ENCODE assay signal across 8 mouse cellular contexts in the genomic region with DNA sequence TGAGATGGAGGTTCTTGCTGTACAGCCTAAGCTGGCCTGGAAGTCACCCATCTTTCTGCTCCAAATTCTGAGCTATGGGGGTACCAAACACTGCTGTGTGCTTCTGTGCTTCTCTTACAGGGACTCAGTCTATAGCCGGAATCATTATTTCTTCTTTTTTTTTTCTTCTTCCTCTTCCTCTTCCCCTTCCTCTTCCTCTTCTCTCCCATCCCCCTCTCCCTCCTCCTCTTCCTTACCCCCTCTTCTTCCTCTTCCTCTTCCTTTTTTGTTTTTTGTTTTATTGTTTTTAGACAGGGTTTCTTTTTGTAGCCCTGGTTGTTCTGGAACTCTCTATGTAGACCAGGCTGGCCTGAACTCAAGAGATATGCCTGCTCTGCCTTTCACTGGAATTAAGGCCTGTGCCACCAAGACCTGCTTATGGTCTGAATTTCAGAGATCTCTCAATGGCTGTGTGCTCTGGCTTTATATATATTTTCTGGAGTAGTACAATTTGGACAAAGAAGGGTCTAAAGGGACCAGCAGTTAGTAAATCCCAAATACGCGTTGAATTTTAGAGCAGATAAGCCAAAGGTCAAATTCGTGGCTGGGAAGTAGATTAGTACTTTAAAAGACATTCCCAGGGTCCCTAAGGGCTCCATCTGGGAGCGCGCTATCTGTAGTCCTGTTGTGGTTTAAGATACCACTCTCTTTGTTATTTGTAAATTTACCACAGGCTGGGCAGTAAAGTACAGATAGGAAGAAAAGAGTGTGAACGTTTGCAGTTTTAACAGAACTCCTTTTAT. TPM values are rescaled to one million over a fixed set of nuclear protein-coding genes. Genes with fewer than 3 reads are reported as not detected.
A peak's percentile ranks its signal among the peaks of the same experiment; 100 is the strongest.
DNase-seq lines count a peak whose midpoint lies in the region; ATAC-seq and TF ChIP-seq lines count a peak whose summit lies in the region.

No protein-coding gene starts in this region.

- dilution Hi-C loops in CH12.LX (cut with MboI; ENCODE audit: extremely low pct_ligation_motif_present, extremely low pct_unique_long_range_greater_than_20kb, low sequenced_read_pairs) = no loop called here

- 32% methylated on average over 7 of the region's 7 CpGs for WGBS in heart, adult 2 months
- 50% methylated on average over 7 of the region's 7 CpGs for WGBS in heart, embryonic 16.5 days
- 16% methylated on average over 7 of the region's 7 CpGs for WGBS in liver, embryonic 16.5 days (ENCODE audit: insufficient replicate concordance)

- H3K36me3 ChIP-seq in heart, adult 2 months (ENCODE audit: control insufficient read depth, insufficient read depth, low read length) = no peaks in the 10 kb centered on the region; the same call in none of the 2 replicates
- no peaks in the 10 kb centered on the region for H3K36me3 ChIP-seq in CH12.LX (replicated peaks in 1 of 2; ENCODE audit: control insufficient read depth in 1 of 2, insufficient read depth in 1 of 2, low read length in 1 of 2)
- H3K36me3 ChIP-seq in heart, embryonic 16.5 days (ENCODE audit: control insufficient read depth, insufficient read depth) = no peaks in the 10 kb centered on the region
- H3K36me3 ChIP-seq in liver, embryonic 16.5 days (ENCODE audit: control insufficient read depth, insufficient read depth) = peaks cover 5% of the 10 kb centered on the region

- no peaks in the 10 kb centered on the region for H3K9me3 ChIP-seq in CH12.LX (replicated peaks; ENCODE audit: low read length)
- H3K9me3 ChIP-seq in heart, embryonic 16.5 days (replicated peaks; ENCODE audit: control insufficient read depth, low read length) = no peaks in the 10 kb centered on the region
- H3K9me3 ChIP-seq in liver, embryonic 16.5 days (replicated peaks; ENCODE audit: control insufficient read depth, low read length) = no peaks in the 10 kb centered on the region

- intact Hi-C loops in heart, adult 2 months (cut with DNase I) = loop anchor here (2.0 to 10.0 kb wide), 3 partner anchors 85 to 333 kb away; a partner anchor contains a TSS

- peak overlapping the region; percentile 92; the same call in 1 of the 2 replicates for H3K27ac ChIP-seq in heart, adult 2 months
- H3K27ac ChIP-seq in CH12.LX (ENCODE audit: insufficient read depth, low read depth) = no peak overlapping the region
- H3K27ac ChIP-seq in heart, embryonic 16.5 days (ENCODE audit: low read length) = peak overlapping the region; percentile 95
- peak overlapping the region; percentile 97 for H3K27ac ChIP-seq in liver, embryonic 16.5 days (ENCODE audit: low read length)

- H3K4me2 ChIP-seq in CH12.LX (ENCODE audit: insufficient read depth, low read depth, poor library complexity, severe bottlenecking) = no peak overlapping the region
- H3K4me2 ChIP-seq in heart, embryonic 16.5 days (ENCODE audit: low read depth, low read length) = peak overlapping the region; percentile 75
- peak overlapping the region; percentile 70 for H3K4me2 ChIP-seq in liver, embryonic 16.5 days (ENCODE audit: low read depth, low read length)

- peak overlapping the region; percentile 87 for H3K4me3 ChIP-seq in heart, adult 2 months
- H3K4me3 ChIP-seq in CH12.LX (replicated peaks in 1 of 3; ENCODE audit: low read depth in 2 of 3, low read length in 2 of 3, poor library complexity in 1 of 3) = no peak overlapping the region
- peak overlapping the region; percentile 81; the same call in 1 of the 2 replicates for H3K4me3 ChIP-seq in heart, embryonic 16.5 days (ENCODE audit: low read length)
- peak overlapping the region; percentile 97 for H3K4me3 ChIP-seq in liver, embryonic 16.5 days (ENCODE audit: low read depth, low read length)

- DNase-seq in heart, adult 2 months = no peak
- DNase-seq in heart, adult 8-10 months (ENCODE audit: low spot score) = no peak
- no peak for DNase-seq in CH12.LX (ENCODE audit: extremely low read depth)
- no peak for DNase-seq in layer of hippocampus, adult 9-10 months (ENCODE audit: low spot score)
- no peak for DNase-seq in Muller cell, postnatal 12 days (ENCODE audit: inconsistent ontology term)
- DNase-seq in T-cell, adult 2 months (ENCODE audit: low spot score) = no peak

- ATAC-seq in heart, embryonic 16.5 days (replicated peaks; ENCODE audit: extremely low read depth, insufficient read depth, low FRiP score) = no peak
- no peak for ATAC-seq in liver, embryonic 16.5 days (ENCODE audit: low read depth)

- H3K9ac ChIP-seq in heart, adult 2 months (ENCODE audit: low read depth, low read length) = no peak overlapping the region
- peak overlapping the region; percentile 1; the same call in 1 of the 2 replicates for H3K9ac ChIP-seq in CH12.LX (ENCODE audit: insufficient read depth, low read depth)
- H3K9ac ChIP-seq in heart, embryonic 16.5 days (ENCODE audit: low read length) = peak overlapping the region; percentile 64
- H3K9ac ChIP-seq in liver, embryonic 16.5 days (ENCODE audit: low read depth, low read length) = peak overlapping the region; percentile 54

- H3K27me3 ChIP-seq in heart, adult 2 months (ENCODE audit: control insufficient read depth, insufficient read depth, low read length) = no peaks in the 10 kb centered on the region
- H3K27me3 ChIP-seq in CH12.LX (replicated peaks) = no peaks in the 10 kb centered on the region
- no peaks in the 10 kb centered on the region for H3K27me3 ChIP-seq in heart, embryonic 16.5 days (ENCODE audit: control insufficient read depth, insufficient read depth, low read length)
- H3K27me3 ChIP-seq in liver, embryonic 16.5 days (ENCODE audit: control insufficient read depth, insufficient read depth, low read depth, low read length) = no peaks in the 10 kb centered on the region

- no peaks in the 10 kb centered on the region for H3K79me2 ChIP-seq in heart, adult 2 months (replicated peaks; ENCODE audit: control insufficient read depth, insufficient read depth, low read length)
- peaks cover 37% of the 10 kb centered on the region for H3K79me2 ChIP-seq in CH12.LX (replicated peaks; ENCODE audit: control insufficient read depth, extremely low read depth, insufficient read depth, poor library complexity, severe bottlenecking)

- in situ Hi-C loops in CH12.LX (cut with MboI; ENCODE audit: low pct_ligation_motif_present, low pct_unique_long_range_greater_than_20kb, low sequenced_read_pairs) = loop anchor here (5.0 kb wide), 1 partner anchor 35 kb away; no protein-coding TSS in a partner anchor

- no peak for TF ChIP-seq POLR2A in heart, adult 2 months (IDR thresholded peaks at IDR 0.05; ENCODE audit: insufficient read depth, low read depth, low read length)
- TF ChIP-seq POLR2A in CH12.LX (IDR thresholded peaks at IDR 0.05; ENCODE audit: low read depth, low read length) = no peak

- peaks cover 2% of the 10 kb centered on the region; the same call in 1 of the 2 replicates for H3K4me1 ChIP-seq in heart, adult 2 months (ENCODE audit: control insufficient read depth, insufficient read depth, low read length)
- peaks cover 0 to 35% of the 10 kb centered on the region in 2 experiments; a peak in 2 of 4 replicates for H3K4me1 ChIP-seq in CH12.LX (ENCODE audit: control insufficient read depth in 1 of 2, insufficient read depth in 2 of 2)
- peaks cover 10% of the 10 kb centered on the region for H3K4me1 ChIP-seq in heart, embryonic 16.5 days (ENCODE audit: control insufficient read depth, insufficient read depth, low read length)
- peaks cover 13% of the 10 kb centered on the region for H3K4me1 ChIP-seq in liver, embryonic 16.5 days (ENCODE audit: control insufficient read depth, low read depth, low read length)

- TF ChIP-seq RAD21 in CH12.LX (IDR thresholded peaks at IDR 0.05; ENCODE audit: low read depth, low read length) = no peak

- TF ChIP-seq CTCF in heart, adult 2 months (IDR thresholded peaks at IDR 0.05) = no peak
- TF ChIP-seq CTCF in CH12.LX (conservative IDR thresholded peaks at IDR 0.05 in 1 of 2, IDR thresholded peaks at IDR 0.05 in 1 of 2; ENCODE audit: low read depth in 2 of 2, low read length in 2 of 2) = no peak

- TF ChIP-seq EP300 in heart, adult 2 months (IDR thresholded peaks at IDR 0.05; ENCODE audit: insufficient read depth, low read depth, low read length) = no peak
- TF ChIP-seq EP300 in CH12.LX (IDR thresholded peaks at IDR 0.05; ENCODE audit: low read length) = no peak

TF ChIP-seq in CH12.LX, 34 proteins besides CTCF, POLR2A, EP300 and RAD21 (continues in another document):
- TF ChIP-seq MAFK (IDR thresholded peaks at IDR 0.05; ENCODE audit: insufficient replicate concordance, low read length) = no peak
- TF ChIP-seq HCFC1 (IDR thresholded peaks at IDR 0.05; ENCODE audit: low read depth, low read length) = no peak
- TF ChIP-seq KAT2A (IDR thresholded peaks at IDR 0.05; ENCODE audit: insufficient replicate concordance, low read length) = no peak
- TF ChIP-seq USF1 (IDR thresholded peaks at IDR 0.05; ENCODE audit: low read depth, low read length) = no peak
- 0 out of 2 replicates have a peak, but pooled peaks have one; percentile 26 for TF ChIP-seq MAZ (IDR thresholded peaks at IDR 0.05; ENCODE audit: low read depth, low read length)
- no peak for TF ChIP-seq MYC (IDR thresholded peaks at IDR 0.05; ENCODE audit: low read depth, low read length)
- no peak for TF ChIP-seq NELFE (IDR thresholded peaks at IDR 0.05; ENCODE audit: low read depth, low read length)
- no peak for TF ChIP-seq POLR2AphosphoS2 (IDR thresholded peaks at IDR 0.05; ENCODE audit: low read depth, low read length)
- TF ChIP-seq ZC3H11A (IDR thresholded peaks at IDR 0.05; ENCODE audit: low read depth, low read length) = no peak
- 0 out of 2 replicates have a peak, but pooled peaks have one; percentile 24 for TF ChIP-seq ZNF384 (IDR thresholded peaks at IDR 0.05; ENCODE audit: low read depth, low read length)
- TF ChIP-seq CHD1 (IDR thresholded peaks at IDR 0.05; ENCODE audit: low read depth, low read length) = peak; percentile 5; the same call in 1 of the 2 replicates

RNA-seq across cellular contexts. Expression of a gene that starts 1.0 kb away (rescaled TPM):
- total RNA-seq in heart, adult 2 months (2021) = 10 to 100 TPM; 51.3 to 85.7 TPM
- polyA plus RNA-seq in heart, adult 2 months (2012; rRNA removed) = 27.8 and 72.8 TPM in 2 replicates
- total RNA-seq in heart, adult 8-10 months (2022) = 10 to 100 TPM; 21.4 to 53.5 (median 38.0) TPM
- total RNA-seq in CH12.LX (2012; rRNA removed) = 328 and 358 TPM in 2 replicates
- 840 and 921 TPM in 2 replicates for total RNA-seq in CH12.LX (2014; rRNA removed)
- polyA plus RNA-seq in CH12.LX (2012; ENCODE audit: insufficient read length, low read depth) = 186 and 190 TPM in 2 replicates
- 49.2 and 53.8 TPM in 2 replicates for polyA plus RNA-seq in heart, embryonic 16.5 days (2015; fragmentation: Nextera tagmentation; extraction: Ambion mirVana)
- polyA plus RNA-seq in liver, embryonic 16.5 days (2015; fragmentation: Nextera tagmentation; extraction: Ambion mirVana) = 317 and 331 TPM in 2 replicates

RNA-seq across cellular contexts. Expression of a gene that starts 35.9 kb away (rescaled TPM):
- 10 to 100 TPM; 17.8 to 19.6 TPM for total RNA-seq in heart, adult 2 months (2021)
- polyA plus RNA-seq in heart, adult 2 months (2012; rRNA removed) = 32.2 and 37.0 TPM in 2 replicates
- 10 to 100 TPM; 18.6 to 22.6 (median 21.4) TPM for total RNA-seq in heart, adult 8-10 months (2022)
- total RNA-seq in CH12.LX (2012; rRNA removed) = 31.9 and 35.9 TPM in 2 replicates
- 14.7 and 18.8 TPM in 2 replicates for total RNA-seq in CH12.LX (2014; rRNA removed)
- 62.2 and 67.7 TPM in 2 replicates for polyA plus RNA-seq in CH12.LX (2012; ENCODE audit: insufficient read length, low read depth)
- 9.0 and 9.5 TPM in 2 replicates for polyA plus RNA-seq in heart, embryonic 16.5 days (2015; fragmentation: Nextera tagmentation; extraction: Ambion mirVana)
- 2.7 and 2.8 TPM in 2 replicates for polyA plus RNA-seq in liver, embryonic 16.5 days (2015; fragmentation: Nextera tagmentation; extraction: Ambion mirVana)

Comparison
In these comparisons a context has a peak if more than half of its experiments do, and no peak if none do; other contexts are left out.
1. H3K4me3 ChIP-seq: peak in heart, adult 2 months (single experiment), heart, embryonic 16.5 days (single experiment) and liver, embryonic 16.5 days (single experiment); none in CH12.LX (0 of 3).